Mouse (Mus musculus) kidney, postnatal 0 days (tissue): Measurements from ENCODE around the gene Tmem131. TPM values are rescaled to one million over a fixed set of nuclear protein-coding genes. Genes with fewer than 3 reads are reported as not detected.

Source experiments
- ATAC-seq: fragments of 200-750 bp; cut with Nextera tagmentation; replicated peaks from 2 replicates; pipeline ENCODE4 v1.8.0; 2017; ENCODE audit warnings: low read depth, moderate number of reproducible peaks, moderate TSS enrichment, moderate library complexity; ENCODE audit not compliant: low FRiP score
- DNase-seq: peaks from one replicate; pipeline ENCODE4 v3.0.0-alpha.2; 2016; ENCODE audit warnings: low spot score
- H3K27ac ChIP-seq: fragments of 300-500 bp; sonication (generic); 2 replicates; pipeline ENCODE4 v1.5.1; 2014; ENCODE audit warnings: mild to moderate bottlenecking
- H3K27me3 ChIP-seq: fragments of 300-500 bp; sonication (generic); 2 replicates; pipeline ENCODE4 v1.6.1; 2014; ENCODE audit warnings: low read length, mixed read lengths; ENCODE audit not compliant: insufficient read depth
- H3K36me3 ChIP-seq: fragments of 300-500 bp; sonication (generic); 2 replicates; pipeline ENCODE4 v1.6.1; 2014; ENCODE audit warnings: low read length, mixed read lengths; ENCODE audit not compliant: insufficient read depth
- H3K4me1 ChIP-seq: fragments of 300-500 bp; sonication (generic); replicated peaks from 2 replicates; pipeline ENCODE4 v1.6.1; 2014; ENCODE audit warnings: antibody characterized with exemption, low read length, mixed read lengths; ENCODE audit not compliant: insufficient read depth
- H3K4me2 ChIP-seq: fragments of 300-500 bp; sonication (generic); 2 replicates; pipeline ENCODE4 v1.6.1; 2014; ENCODE audit warnings: mild to moderate bottlenecking, low read length, moderate library complexity, mixed read lengths
- H3K4me3 ChIP-seq: fragments of 300-500 bp; sonication (generic); replicated peaks from 2 replicates; pipeline ENCODE4 v1.5.1; 2014; ENCODE audit warnings: low read depth, low read length
- H3K9ac ChIP-seq: fragments of 300-500 bp; sonication (generic); 2 replicates; pipeline ENCODE4 v1.6.1; 2014; ENCODE audit warnings: low read depth, low read length
- H3K9me3 ChIP-seq: fragments of 300-500 bp; sonication (generic); replicated peaks from 2 replicates; pipeline ENCODE4 v1.6.1; 2016; ENCODE audit warnings: low read length, inconsistent platforms, mixed read lengths
- CTCF ChIP-seq: IDR thresholded peaks from 2 replicates; pipeline ENCODE4 v1.5.1; 2016; ENCODE audit warnings: antibody characterized with exemption, low read depth, mild to moderate bottlenecking, moderate library complexity
- WGBS: fragments of 180-500 bp; shearing (Covaris S2); extraction: QIAGEN DNeasy Blood & Tissue Kit; methylation state at CpG from one replicate; pipeline ENCODE4 v1.1.7; 2014; 5-methylcytosine and 5-hydroxymethylcytosine counted together
- polyA plus RNA-seq: library from polyadenylated mRNA; unstranded; fragments of >200 nt; fragmentation: Nextera tagmentation; extraction: Ambion mirVana; gene quantifications from 2 replicates; pipeline ENCODE4 v1.2.1, GENCODE M21; 2015

The Tmem131 gene
- polyA plus RNA-seq, 1 experiment from 2014 or later = 9.0 TPM

DNA sequence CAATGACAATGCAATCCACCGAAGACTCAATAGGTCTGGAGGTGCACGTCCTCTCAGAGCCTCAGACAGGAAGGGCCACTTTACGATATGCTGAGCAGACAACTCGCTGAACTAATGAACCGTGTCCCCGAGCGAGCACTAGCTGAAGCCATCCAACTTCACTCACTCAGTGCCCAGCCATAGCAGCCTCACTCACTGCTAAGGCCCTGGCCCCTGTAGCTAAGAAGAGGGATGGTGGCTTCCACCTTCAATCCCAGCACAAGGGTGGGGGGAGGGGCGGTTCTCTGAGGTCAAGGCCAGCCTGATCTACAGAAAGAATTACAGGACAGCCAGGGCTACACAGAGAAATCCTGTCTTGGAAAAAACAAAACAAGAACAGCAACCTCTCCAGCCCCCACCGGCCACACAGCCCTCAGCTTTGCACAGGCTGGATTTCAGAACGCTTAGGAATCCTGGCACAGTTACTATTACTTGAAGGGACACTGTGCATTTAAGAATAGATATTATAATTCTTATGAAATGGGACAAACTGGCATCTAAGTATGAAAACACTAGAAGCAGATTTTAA lies 89.2 kb downstream of the Tmem131 start:
- Histone ChIP-seq H3K4me3 (no peak overlapping the region), H3K4me1 (no peaks in the 10 kb centered on the region), H3K27ac (no peak overlapping the region), H3K9me3 (no peaks in the 10 kb centered on the region), H3K9ac (no peak overlapping the region), H3K27me3 (no peaks in the 10 kb centered on the region), H3K4me2 (no peak overlapping the region), H3K36me3 (no peaks in the 10 kb centered on the region; the same call in 1 of the 2 replicates)
- 50% methylated on average over 10 of the region's 10 CpGs for WGBS
- ATAC-seq (peak; percentile 49; the same call in 1 of the 2 replicates), DNase-seq (no peak)
- TF ChIP-seq CTCF = no peak

GRCm38 (mm10) chr1:36852085-36852484 lies 91.4 kb downstream of the Tmem131 start:
- H3K36me3 ChIP-seq = no peaks in the 10 kb centered on the region; the same call in 1 of the 2 replicates
- H3K4me2 ChIP-seq = no peak overlapping the region
- no peaks in the 10 kb centered on the region for H3K9me3 ChIP-seq
- no peaks in the 10 kb centered on the region for H3K27me3 ChIP-seq
- DNase-seq (no peak), ATAC-seq (no peak)
- no peak overlapping the region for H3K4me3 ChIP-seq
- 48% methylated on average over 6 of the region's 6 CpGs for whole genome bisulfite sequencing
- H3K27ac ChIP-seq = no peak overlapping the region
- no peaks in the 10 kb centered on the region for H3K4me1 ChIP-seq
- no peak overlapping the region for H3K9ac ChIP-seq
- TF ChIP-seq CTCF = no peak

- H3K4me3 ChIP-seq = no peak overlapping the region
- DNase-seq = no peak
- ATAC-seq = no peak
- TF ChIP-seq CTCF = no peak
- no peak overlapping the region for H3K4me2 ChIP-seq
- no peaks in the 10 kb centered on the region for H3K9me3 ChIP-seq
- H3K27me3 ChIP-seq = no peaks in the 10 kb centered on the region
- WGBS = 72% methylated on average over 4 of the region's 4 CpGs
- no peak overlapping the region for H3K9ac ChIP-seq
- no peaks in the 10 kb centered on the region for H3K4me1 ChIP-seq
- H3K27ac ChIP-seq = no peak overlapping the region
- H3K36me3 ChIP-seq = peaks cover 2% of the 10 kb centered on the region; the same call in 1 of the 2 replicates
These were observed 92.1 kb downstream of the Tmem131 start for GRCm38 (mm10) chr1:36851392-36851791.

DNA sequence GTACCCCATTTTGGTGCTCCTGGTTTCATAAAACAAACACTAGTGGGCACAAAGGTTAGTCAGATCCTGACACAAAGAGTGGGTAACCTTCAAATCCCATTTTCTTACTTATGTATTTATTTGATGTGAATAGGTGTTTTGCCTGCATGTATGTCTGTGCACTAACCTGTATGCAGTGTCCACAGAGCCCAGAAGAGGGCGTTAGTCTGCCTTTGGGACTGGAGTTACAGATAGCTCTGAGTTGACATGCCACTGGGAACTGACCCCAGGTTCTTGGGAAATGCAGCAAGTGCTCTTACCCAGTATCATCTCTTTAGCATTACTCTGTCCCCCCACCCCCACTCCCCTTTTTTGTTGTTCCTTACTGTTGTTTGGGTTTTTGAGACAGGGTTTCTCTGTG lies 95.4 kb downstream of the Tmem131 start:
- no peak for ATAC-seq
- Histone ChIP-seq H3K4me1 (no peaks in the 10 kb centered on the region), H3K9me3 (no peaks in the 10 kb centered on the region), H3K4me3 (no peak overlapping the region), H3K27me3 (no peaks in the 10 kb centered on the region), H3K27ac (no peak overlapping the region), H3K36me3 (0 out of 2 replicates have a peak, but pooled peaks cover 4% of the 10 kb centered on the region), H3K9ac (no peak overlapping the region), H3K4me2 (no peak overlapping the region)
- DNase-seq = no peak
- WGBS = 81% methylated on average over 1 of the region's 1 CpGs
- no peak for TF ChIP-seq CTCF

DNA sequence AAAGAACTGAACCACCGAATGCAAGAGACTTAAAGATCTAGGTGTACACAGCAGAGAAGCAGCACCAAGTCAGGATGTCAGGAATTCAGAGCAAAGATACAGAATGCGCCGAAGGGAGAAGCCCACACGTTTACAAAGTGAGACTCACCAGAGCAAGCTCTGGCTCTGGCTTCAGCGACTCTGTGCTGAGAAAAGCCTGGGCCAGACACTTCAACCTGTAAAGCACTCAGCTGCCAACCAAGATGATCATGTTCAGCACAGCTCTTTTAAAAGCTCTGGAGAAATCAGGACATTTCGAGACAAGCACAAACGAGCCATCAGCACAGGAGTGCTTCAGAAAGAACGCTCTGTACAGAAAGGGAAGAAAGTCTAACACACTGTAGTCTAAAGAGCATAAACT lies 96.2 kb downstream of the Tmem131 start:
- Histone ChIP-seq H3K27ac (no peak overlapping the region), H3K4me2 (no peak overlapping the region), H3K36me3 (0 out of 2 replicates have a peak, but pooled peaks cover 4% of the 10 kb centered on the region), H3K27me3 (no peaks in the 10 kb centered on the region), H3K9me3 (no peaks in the 10 kb centered on the region), H3K9ac (no peak overlapping the region), H3K4me1 (no peaks in the 10 kb centered on the region), H3K4me3 (no peak overlapping the region)
- DNase-seq (no peak), ATAC-seq (no peak)
- 81% methylated on average over 8 of the region's 8 CpGs for WGBS
- TF ChIP-seq CTCF = no peak

GRCm38 (mm10) chr1:36845031-36845430 lies 98.4 kb downstream of the Tmem131 start:
- Histone ChIP-seq H3K4me3 (no peak overlapping the region), H3K9ac (no peak overlapping the region), H3K4me1 (no peaks in the 10 kb centered on the region), H3K36me3 (peaks cover 12% of the 10 kb centered on the region; the same call in 1 of the 2 replicates), H3K4me2 (no peak overlapping the region), H3K27me3 (no peaks in the 10 kb centered on the region), H3K9me3 (no peaks in the 10 kb centered on the region), H3K27ac (no peak overlapping the region)
- ATAC-seq (0 out of 2 replicates have a peak, but pooled peaks have one; percentile 40), DNase-seq (no peak)
- WGBS = 30% methylated on average over 5 of the region's 5 CpGs
- no peak for TF ChIP-seq CTCF

DNA sequence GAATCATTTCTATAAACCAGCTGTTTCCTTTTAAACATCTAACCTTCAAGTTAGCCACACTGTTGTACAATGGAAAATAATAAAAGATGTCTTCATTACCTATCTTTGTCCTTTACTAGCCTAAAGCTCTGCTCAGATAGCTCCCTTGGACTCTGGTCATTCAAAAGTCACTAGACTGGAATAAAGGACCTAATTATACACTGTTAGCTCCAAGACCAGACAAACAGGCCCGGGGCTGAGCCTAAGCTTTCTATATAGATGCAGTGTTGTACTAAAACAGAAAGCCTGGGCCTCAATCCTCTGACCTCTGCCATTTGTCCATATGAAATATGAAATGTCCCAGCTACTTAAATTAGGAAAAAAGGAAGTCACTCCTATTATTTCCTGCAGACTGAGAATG lies 101.7 kb downstream of the Tmem131 start:
- no peak overlapping the region for H3K27ac ChIP-seq
- no peak overlapping the region for H3K4me2 ChIP-seq
- DNase-seq (peak; percentile 18), ATAC-seq (no peak)
- no peaks in the 10 kb centered on the region for H3K27me3 ChIP-seq
- H3K9ac ChIP-seq = no peak overlapping the region
- WGBS = 51% methylated on average over 1 of the region's 1 CpGs
- H3K9me3 ChIP-seq = no peaks in the 10 kb centered on the region
- no peaks in the 10 kb centered on the region for H3K4me1 ChIP-seq
- peaks cover 18% of the 10 kb centered on the region for H3K36me3 ChIP-seq
- no peak overlapping the region for H3K4me3 ChIP-seq
- TF ChIP-seq CTCF = no peak
